In the genomic region with DNA sequence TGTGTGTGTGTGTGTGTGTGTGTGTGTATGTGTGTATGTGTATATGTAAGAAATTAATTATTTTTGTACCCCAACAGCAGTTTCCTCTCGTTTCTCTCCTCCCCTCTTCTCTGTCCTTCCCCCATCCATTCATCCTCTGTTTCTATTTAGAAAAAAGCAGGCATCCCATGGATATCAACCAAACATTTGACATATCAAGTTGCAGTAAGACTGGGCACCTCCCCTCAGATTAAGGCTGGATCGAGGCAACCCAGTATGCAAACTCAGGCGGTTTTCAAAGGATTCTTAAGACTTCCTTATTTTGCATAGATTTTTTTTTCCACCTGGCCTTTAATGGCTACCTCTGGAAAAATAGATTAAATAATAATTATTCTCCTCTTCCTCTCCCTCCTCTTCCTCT, we compare ENCODE assay signal across 9 mouse cellular contexts. TPM values are rescaled to one million over a fixed set of nuclear protein-coding genes. Genes with fewer than 3 reads are reported as not detected.
DNase-seq lines count a peak whose midpoint lies in the region; ATAC-seq lines count a peak whose summit lies in the region.
"Had no signal": no experiment of that assay in that cellular context is flagged by ENCODE, and none has a peak within 500 bp of the region (broad histone marks: within the 10 kb centered on the region; RNA-seq: fewer than 3 reads in every experiment).

No protein-coding gene starts in this region.

- intact Hi-C loops in heart, postnatal 10 days (cut with DNase I): no loop called here

- no peak for DNase-seq in heart, postnatal 10 days
- no peak for DNase-seq in spleen, adult 12 weeks (ENCODE audit: low spot score)
- DNase-seq in embryo, embryonic 11 days: no peak
- DNase-seq in adrenal gland, adult 2 months: no peak

- no peak overlapping the region; the same call in 1 of the 2 replicates for H3K9ac ChIP-seq in heart, embryonic 11.5 days (ENCODE audit: low read depth, low read length)
- H3K9ac ChIP-seq in hindbrain, embryonic 16.5 days (ENCODE audit: low read depth, low read length): peak overlapping the region; percentile 87
- H3K9ac ChIP-seq in midbrain, embryonic 13.5 days (replicated peaks): peak overlapping the region; percentile 82; the same call in 1 of the 2 replicates

- H3K27ac ChIP-seq in heart, embryonic 11.5 days (ENCODE audit: low read depth, low read length): no peak overlapping the region
- H3K27ac ChIP-seq in brown adipose tissue, adult 24 weeks (replicated peaks; ENCODE audit: low read depth, low read length): no peak overlapping the region
- H3K27ac ChIP-seq in hindbrain, embryonic 16.5 days (ENCODE audit: low read depth, low read length): no peak overlapping the region
- H3K27ac ChIP-seq in midbrain, embryonic 13.5 days: no peak overlapping the region

- peak overlapping the region; percentile 84 for H3K4me2 ChIP-seq in heart, embryonic 11.5 days
- H3K4me2 ChIP-seq in hindbrain, embryonic 16.5 days (ENCODE audit: low read length): peak overlapping the region; percentile 66
- H3K4me2 ChIP-seq in midbrain, embryonic 13.5 days (replicated peaks): peak overlapping the region; percentile 62

- H3K27me3 ChIP-seq in heart, embryonic 11.5 days (ENCODE audit: control insufficient read depth, insufficient read depth, low read length): no peaks in the 10 kb centered on the region
- no peaks in the 10 kb centered on the region for H3K27me3 ChIP-seq in hindbrain, embryonic 16.5 days (replicated peaks; ENCODE audit: control insufficient read depth, insufficient read depth, low read length)
- no peaks in the 10 kb centered on the region for H3K27me3 ChIP-seq in midbrain, embryonic 13.5 days

- peaks cover 2% of the 10 kb centered on the region; the same call in 1 of the 2 replicates for H3K36me3 ChIP-seq in heart, embryonic 11.5 days (ENCODE audit: control insufficient read depth, insufficient read depth, low read length)
- H3K36me3 ChIP-seq in hindbrain, embryonic 16.5 days (ENCODE audit: control insufficient read depth, insufficient read depth, low read length): no peaks in the 10 kb centered on the region
- peaks cover 26% of the 10 kb centered on the region for H3K36me3 ChIP-seq in midbrain, embryonic 13.5 days

- H3K4me1 ChIP-seq in heart, embryonic 11.5 days (ENCODE audit: control insufficient read depth, insufficient read depth, low read length): 0 out of 2 replicates have a peak, but pooled peaks cover 3% of the 10 kb centered on the region
- H3K4me1 ChIP-seq in brown adipose tissue, adult 24 weeks (ENCODE audit: control insufficient read depth, insufficient read depth, insufficient read length, low read length): no peaks in the 10 kb centered on the region
- H3K4me1 ChIP-seq in hindbrain, embryonic 16.5 days (ENCODE audit: control insufficient read depth, insufficient read depth, low read depth, low read length): peaks cover 6% of the 10 kb centered on the region
- peaks cover 17% of the 10 kb centered on the region for H3K4me1 ChIP-seq in midbrain, embryonic 13.5 days (replicated peaks)

- H3K4me3 ChIP-seq in heart, embryonic 11.5 days (ENCODE audit: low read depth, low read length): peak overlapping the region; percentile 69
- H3K4me3 ChIP-seq in brown adipose tissue, adult 24 weeks (ENCODE audit: insufficient read depth, low read depth, low read length): peak overlapping the region; percentile 92
- H3K4me3 ChIP-seq in hindbrain, embryonic 16.5 days (ENCODE audit: low read length): peak overlapping the region; percentile 71
- H3K4me3 ChIP-seq in midbrain, embryonic 13.5 days (replicated peaks): peak overlapping the region; percentile 64

- WGBS in heart, embryonic 11.5 days (ENCODE audit: insufficient replicate concordance): 35% methylated on average over 3 of the region's 3 CpGs
- 11% methylated on average over 3 of the region's 3 CpGs for WGBS in hindbrain, embryonic 16.5 days
- 9% methylated on average over 3 of the region's 3 CpGs for WGBS in midbrain, embryonic 13.5 days

- no peaks in the 10 kb centered on the region for H3K9me3 ChIP-seq in heart, embryonic 11.5 days (replicated peaks; ENCODE audit: control insufficient read depth, low read length)
- no peaks in the 10 kb centered on the region for H3K9me3 ChIP-seq in hindbrain, embryonic 16.5 days (ENCODE audit: control insufficient read depth, low read length)
- H3K9me3 ChIP-seq in midbrain, embryonic 13.5 days: no peaks in the 10 kb centered on the region

- ATAC-seq in heart, embryonic 11.5 days (replicated peaks; ENCODE audit: insufficient number of reproducible peaks, low FRiP score, low TSS enrichment): no peak
- ATAC-seq in hindbrain, embryonic 16.5 days: no peak; the same call in 1 of the 2 replicates
- ATAC-seq in midbrain, embryonic 13.5 days: 0 out of 2 replicates have a peak, but pooled peaks have one; percentile 1

RNA-seq across cellular contexts. Expression of gene Slc18b1, which starts 0.8 kb away (rescaled TPM):
- 8.1 and 9.3 TPM in 2 replicates for polyA plus RNA-seq in heart, embryonic 11.5 days (2014; fragmentation: Nextera tagmentation; extraction: Ambion mirVana)
- 10 to 100 TPM; 13.1 to 14.9 TPM for total RNA-seq in heart, postnatal 10 days (2021)
- 21.2 and 22.2 TPM in 2 replicates for polyA plus RNA-seq in brown adipose tissue, adult 24 weeks (2012; ENCODE audit: insufficient read depth, insufficient read length, missing spikeins)
- 18.9 and 20.2 TPM in 2 replicates for polyA plus RNA-seq in hindbrain, embryonic 16.5 days (2015; fragmentation: Nextera tagmentation; extraction: Ambion mirVana)
- polyA plus RNA-seq in midbrain, embryonic 13.5 days (2015; fragmentation: Nextera tagmentation; extraction: Ambion mirVana): 15.3 and 20.6 TPM in 2 replicates
- 10 to 100 TPM; 24.6 to 37.9 TPM for total RNA-seq in adrenal gland, adult 2 months (2021)
- polyA plus RNA-seq in adrenal gland, adult 2 months (2012; rRNA removed): 16.4 and 17.1 TPM in 2 replicates
- total RNA-seq: neutrophil, adult 5-6 weeks had no signal

RNA-seq across cellular contexts. Expression of gene Rps12, which starts 10.5 kb away (rescaled TPM):
- polyA plus RNA-seq in heart, embryonic 11.5 days (2014; fragmentation: Nextera tagmentation; extraction: Ambion mirVana): 114 TPM in 2 replicates
- total RNA-seq in heart, postnatal 10 days (2021): 100 to 1,000 TPM; 272 to 393 TPM
- polyA plus RNA-seq in brown adipose tissue, adult 24 weeks (2012; ENCODE audit: insufficient read depth, insufficient read length, missing spikeins): 46.3 and 65.8 TPM in 2 replicates
- polyA plus RNA-seq in hindbrain, embryonic 16.5 days (2015; fragmentation: Nextera tagmentation; extraction: Ambion mirVana): 82.7 and 89.6 TPM in 2 replicates
- polyA plus RNA-seq in midbrain, embryonic 13.5 days (2015; fragmentation: Nextera tagmentation; extraction: Ambion mirVana): 113 and 114 TPM in 2 replicates
- 100 to 1,000 TPM; 531 to 586 TPM for total RNA-seq in adrenal gland, adult 2 months (2021)
- polyA plus RNA-seq in adrenal gland, adult 2 months (2012; rRNA removed): 612 and 712 TPM in 2 replicates

RNA-seq across cellular contexts. Expression of gene Vnn3, which starts 53.7 kb away (rescaled TPM):
- not detected in 2 replicates for polyA plus RNA-seq in heart, embryonic 11.5 days (2014; fragmentation: Nextera tagmentation; extraction: Ambion mirVana)
- total RNA-seq in heart, postnatal 10 days (2021): not detected
- 0.75 and 1.9 TPM in 2 replicates for polyA plus RNA-seq in brown adipose tissue, adult 24 weeks (2012; ENCODE audit: insufficient read depth, insufficient read length, missing spikeins)
- polyA plus RNA-seq in hindbrain, embryonic 16.5 days (2015; fragmentation: Nextera tagmentation; extraction: Ambion mirVana): 0.14 TPM in 1 of 2 replicates, not detected in the other
- polyA plus RNA-seq in midbrain, embryonic 13.5 days (2015; fragmentation: Nextera tagmentation; extraction: Ambion mirVana): not detected in 2 replicates
- total RNA-seq in adrenal gland, adult 2 months (2021): 10 to 100 TPM in 1 of 2 experiments, 1 to 10 TPM in 1; 6.1 to 57.5 TPM
- 20.1 and 46.8 TPM in 2 replicates for polyA plus RNA-seq in adrenal gland, adult 2 months (2012; rRNA removed)
